ENCODE assay signal across 8 mouse cellular contexts in the genomic region with DNA sequence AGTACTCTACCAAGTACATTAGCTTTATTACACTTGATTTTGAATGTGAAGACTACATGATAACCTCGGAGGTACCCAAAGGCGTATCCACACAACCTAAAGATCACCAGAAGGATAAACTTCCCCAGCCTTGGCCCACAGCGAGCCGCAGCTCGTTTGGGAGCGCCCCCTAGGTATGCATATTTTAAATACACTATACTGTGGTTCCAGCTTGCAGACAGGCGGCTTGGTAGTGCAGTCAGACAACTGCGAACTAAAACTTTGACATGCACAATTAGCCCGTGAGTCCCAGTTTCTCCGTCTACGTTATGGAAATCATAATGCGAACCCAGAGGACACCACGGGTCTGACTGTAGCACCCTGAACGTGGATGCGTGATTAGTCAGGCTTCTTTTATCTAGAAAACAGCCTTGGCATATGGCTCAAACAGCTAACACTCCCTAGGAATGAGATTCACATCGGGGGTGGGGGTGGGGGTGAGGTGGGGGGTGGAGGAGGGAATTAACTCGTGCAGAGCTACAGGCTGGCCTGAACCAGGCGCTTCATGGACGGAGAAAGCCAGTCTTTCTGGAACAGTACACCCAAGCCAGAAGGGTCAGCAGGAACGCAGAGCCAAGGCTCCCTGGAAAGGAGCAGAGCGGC. TPM values are rescaled to one million over a fixed set of nuclear protein-coding genes. Genes with fewer than 3 reads are reported as not detected.
DNase-seq lines count a peak whose midpoint lies in the region; ATAC-seq and TF ChIP-seq lines count a peak whose summit lies in the region.

No protein-coding gene starts in this region.

- H3K36me3 ChIP-seq in liver, adult 2 months (ENCODE audit: control insufficient read depth, insufficient read depth, low read length), result no peaks in the 10 kb centered on the region
- no peaks in the 10 kb centered on the region for H3K36me3 ChIP-seq in heart, embryonic 14.5 days (ENCODE audit: control insufficient read depth, insufficient read depth, low read length)
- H3K36me3 ChIP-seq in kidney, embryonic 16.5 days (ENCODE audit: insufficient read depth, low read length), result no peaks in the 10 kb centered on the region

- no peak overlapping the region for H3K27ac ChIP-seq in liver, adult 2 months (replicated peaks; ENCODE audit: insufficient read depth, low read depth, low read length)
- no peak overlapping the region for H3K27ac ChIP-seq in cortical plate, adult 2 months (ENCODE audit: insufficient read depth, low read length)
- no peak overlapping the region for H3K27ac ChIP-seq in heart, embryonic 14.5 days (replicated peaks in 1 of 2; ENCODE audit: control insufficient read depth in 1 of 2, insufficient read depth in 1 of 2, low read depth in 2 of 2, low read length in 2 of 2)
- H3K27ac ChIP-seq in kidney, embryonic 16.5 days (ENCODE audit: low read length), result 0 out of 2 replicates have a peak overlapping the region, but pooled peaks have one; percentile 23

- H3K4me3 ChIP-seq in liver, adult 2 months (ENCODE audit: insufficient read depth, low read depth, low read length), result peak overlapping the region; percentile 50
- peak overlapping the region; percentile 33 for H3K4me3 ChIP-seq in cortical plate, adult 2 months (ENCODE audit: insufficient read depth, low read length)
- H3K4me3 ChIP-seq in heart, embryonic 14.5 days (ENCODE audit: control insufficient read depth in 1 of 2, insufficient read depth in 1 of 2, low read depth in 1 of 2, low read length in 2 of 2), result peak overlapping the region; percentile 64 to 71
- peak overlapping the region; percentile 74 for H3K4me3 ChIP-seq in kidney, embryonic 16.5 days (ENCODE audit: low read length)

- H3K27me3 ChIP-seq in liver, adult 2 months (ENCODE audit: control insufficient read depth, insufficient read depth, low read length), result no peaks in the 10 kb centered on the region
- H3K27me3 ChIP-seq in heart, embryonic 14.5 days (ENCODE audit: control insufficient read depth, insufficient read depth, low read length), result 0 out of 2 replicates have a peak, but pooled peaks cover 5% of the 10 kb centered on the region
- H3K27me3 ChIP-seq in kidney, embryonic 16.5 days (ENCODE audit: insufficient read depth, low read length), result no peaks in the 10 kb centered on the region

- H3K9me3 ChIP-seq in heart, embryonic 14.5 days (ENCODE audit: control insufficient read depth, low read length), result no peaks in the 10 kb centered on the region
- H3K9me3 ChIP-seq in kidney, embryonic 16.5 days (ENCODE audit: low read length), result no peaks in the 10 kb centered on the region

- no peaks in the 10 kb centered on the region for H3K79me2 ChIP-seq in liver, adult 2 months (ENCODE audit: control insufficient read depth, insufficient read depth, low read length)

- H3K4me1 ChIP-seq in liver, adult 2 months (ENCODE audit: control insufficient read depth, insufficient read depth, low read length), result no peaks in the 10 kb centered on the region
- no peaks in the 10 kb centered on the region for H3K4me1 ChIP-seq in cortical plate, adult 2 months (ENCODE audit: control insufficient read depth, insufficient read depth, low read length)
- H3K4me1 ChIP-seq in heart, embryonic 14.5 days (ENCODE audit: control insufficient read depth in 2 of 2, insufficient read depth in 2 of 2, low read length in 2 of 2), result no peaks in the 10 kb centered on the region
- H3K4me1 ChIP-seq in kidney, embryonic 16.5 days (ENCODE audit: insufficient read depth, low read length), result peaks cover 8% of the 10 kb centered on the region

- TF ChIP-seq CTCF in liver, adult 2 months (IDR thresholded peaks at IDR 0.05; ENCODE audit: low read depth, low read length), result peak; percentile 55
- peak; percentile 63 for TF ChIP-seq CTCF in cortical plate, adult 2 months (IDR thresholded peaks at IDR 0.05; ENCODE audit: extremely low read depth, insufficient read depth, low read length)

- peak overlapping the region; percentile 7; the same call in 1 of the 2 replicates for H3K9ac ChIP-seq in liver, adult 2 months (ENCODE audit: low read depth, low read length)
- peak overlapping the region; percentile 69 for H3K9ac ChIP-seq in heart, embryonic 14.5 days (ENCODE audit: low read length)
- H3K9ac ChIP-seq in kidney, embryonic 16.5 days (replicated peaks; ENCODE audit: low read length), result peak overlapping the region; percentile 68

- no peak for ATAC-seq in heart, embryonic 14.5 days (ENCODE audit: insufficient number of reproducible peaks, insufficient read depth, low FRiP score, low read depth)
- peak; percentile 35; the same call in 1 of the 2 replicates for ATAC-seq in kidney, embryonic 16.5 days (ENCODE audit: low FRiP score, low TSS enrichment)
- ATAC-seq in megakaryocyte, adult 5-6 weeks (ENCODE audit: poor library complexity, severe bottlenecking), result peak; percentile 46

- WGBS in liver, adult 2 months, result 8% methylated on average over 21 of the region's 21 CpGs
- WGBS in heart, embryonic 14.5 days, result 4% methylated on average over 21 of the region's 21 CpGs
- WGBS in kidney, embryonic 16.5 days, result 6% methylated on average over 21 of the region's 21 CpGs

- no peak for TF ChIP-seq POLR2A in liver, adult 2 months (IDR thresholded peaks at IDR 0.05; ENCODE audit: extremely low read depth, insufficient read depth, low read length)
- no peak for TF ChIP-seq POLR2A in cortical plate, adult 2 months (IDR thresholded peaks at IDR 0.05; ENCODE audit: extremely low read depth, insufficient read depth, low read length)

- DNase-seq in liver, adult 2 months (ENCODE audit: extremely low read depth, low read depth, low spot score), result peak; percentile 10
- DNase-seq in liver, result no peak
- DNase-seq in thymus, postnatal 0 days (ENCODE audit: low spot score), result peak; percentile 62
- no peak for DNase-seq in B cell, adult 2 months

- H3K4me2 ChIP-seq in heart, embryonic 14.5 days (ENCODE audit: low read length), result peak overlapping the region; percentile 94
- H3K4me2 ChIP-seq in kidney, embryonic 16.5 days (replicated peaks; ENCODE audit: low read depth, low read length), result peak overlapping the region; percentile 90

RNA-seq across cellular contexts. Expression of a gene that starts 0.7 kb away (rescaled TPM):
- 0.07 and 0.28 TPM in 2 replicates for total RNA-seq in liver, adult 2 months (2014; rRNA removed)
- 0.11 and 0.17 TPM in 2 replicates for polyA plus RNA-seq in liver, adult 2 months (2012; rRNA removed)
- polyA plus RNA-seq in cortical plate, adult 2 months (2012; rRNA removed), result 1.6 and 1.7 TPM in 2 replicates
- 1.8 and 2.4 TPM in 2 replicates for polyA plus RNA-seq in heart, embryonic 14.5 days (2014; fragmentation: Nextera tagmentation; extraction: Ambion mirVana)
- polyA plus RNA-seq in kidney, embryonic 16.5 days (2015; fragmentation: Nextera tagmentation; extraction: Ambion mirVana), result 3.5 and 4.0 TPM in 2 replicates
- 1.4 and 1.7 TPM in 2 replicates for total RNA-seq in megakaryocyte, adult 5-6 weeks (2015)
- total RNA-seq in megakaryocyte, adult 5-6 weeks (2017), result 1.7 and 1.9 TPM in 2 replicates
- polyA plus RNA-seq in thymus, postnatal 0 days (2015; fragmentation: Nextera tagmentation; extraction: Ambion mirVana), result 2.1 and 2.8 TPM in 2 replicates

RNA-seq across cellular contexts. Expression of a gene that starts 58.5 kb away (rescaled TPM):
- not detected in 2 replicates for total RNA-seq in liver, adult 2 months (2014; rRNA removed)
- not detected in 2 replicates for polyA plus RNA-seq in liver, adult 2 months (2012; rRNA removed)
- polyA plus RNA-seq in cortical plate, adult 2 months (2012; rRNA removed), result not detected in 2 replicates
- not detected in 2 replicates for polyA plus RNA-seq in heart, embryonic 14.5 days (2014; fragmentation: Nextera tagmentation; extraction: Ambion mirVana)
- 0.07 TPM in 1 of 2 replicates, not detected in the other for polyA plus RNA-seq in kidney, embryonic 16.5 days (2015; fragmentation: Nextera tagmentation; extraction: Ambion mirVana)
- not detected in 2 replicates for total RNA-seq in megakaryocyte, adult 5-6 weeks (2015)
- total RNA-seq in megakaryocyte, adult 5-6 weeks (2017), result not detected in 2 replicates
- polyA plus RNA-seq in thymus, postnatal 0 days (2015; fragmentation: Nextera tagmentation; extraction: Ambion mirVana), result 0.08 TPM in 1 of 2 replicates, not detected in the other

Comparison
In these comparisons a context has a peak if more than half of its experiments do, and no peak if none do; other contexts are left out.
1. DNase-seq: peak in liver, adult 2 months (single experiment) and thymus, postnatal 0 days (single experiment); none in liver (single experiment) and B cell, adult 2 months (0 of 2).
2. H3K9ac ChIP-seq: peak in every context shown above with its lines; median percentile 69 in heart, embryonic 14.5 days; 68 in kidney, embryonic 16.5 days; 7 in liver, adult 2 months.
3. Peak in every context shown above with its lines, with median percentiles within 50 percentile points of each other: H3K4me3 ChIP-seq.